Mouse (Mus musculus) MEL (cell line): ENCODE data around the gene Irf1.

Experiments
- CHD2 ChIP-seq: IDR thresholded peaks from 2 replicates; pipeline ENCODE4 v1.6.1; 2011; ENCODE audit warnings: low read length, improper control_type of control experiment
- CTCF ChIP-seq, 3 experiments: IDR thresholded peaks in 2 of 3; conservative IDR thresholded peaks in 1 of 3; 2 replicates each; pipeline ENCODE4 v1.5.1; 2011 to 2012; ENCODE audit warnings: low read length in 3 of 3, low read depth in 2 of 3, mild to moderate bottlenecking in 2 of 3, improper control_type of control experiment in 1 of 3, inconsistent platforms in 1 of 3, mixed read lengths in 1 of 3, moderate library complexity in 1 of 3; ENCODE audit not compliant: control insufficient read depth in 1 of 3, insufficient read depth in 1 of 3, poor library complexity in 1 of 3, severe bottlenecking in 1 of 3
- EP300 ChIP-seq, 2 experiments: IDR thresholded peaks; 2 replicates each; pipeline ENCODE4 v1.6.1; 2011; ENCODE audit warnings: improper control_type of control experiment in 2 of 2, low read length in 2 of 2, low read depth in 1 of 2, mild to moderate bottlenecking in 1 of 2
- ETS1 ChIP-seq: IDR thresholded peaks from 2 replicates; pipeline ENCODE4 v1.6.1; 2012; ENCODE audit warnings: low read depth, mild to moderate bottlenecking, inconsistent platforms, low read length, improper control_type of control experiment, moderate library complexity
- MAFK ChIP-seq: IDR thresholded peaks from 2 replicates; pipeline ENCODE4 v1.6.1; 2011; ENCODE audit warnings: low read depth, mild to moderate bottlenecking, low read length, improper control_type of control experiment, borderline replicate concordance
- MEF2A ChIP-seq: IDR thresholded peaks from 2 replicates; pipeline ENCODE4 v1.6.1; 2014; ENCODE audit warnings: low read depth, mild to moderate bottlenecking, inconsistent platforms, low read length, improper control_type of control experiment; ENCODE audit not compliant: poor library complexity, insufficient replicate concordance, severe bottlenecking; ENCODE audit errors: extremely low read depth
- RAD21 ChIP-seq: IDR thresholded peaks from 2 replicates; pipeline ENCODE4 v1.6.1; 2011; ENCODE audit warnings: mild to moderate bottlenecking, low read depth, low read length, improper control_type of control experiment
- USF2 ChIP-seq, 2 experiments: IDR thresholded peaks; 2 replicates each; pipeline ENCODE4 v1.6.1; 2011 to 2012; ENCODE audit warnings: improper control_type of control experiment in 2 of 2, low read length in 2 of 2, borderline replicate concordance in 1 of 2, inconsistent platforms in 1 of 2, low read depth in 1 of 2, mild to moderate bottlenecking in 1 of 2; ENCODE audit not compliant: insufficient read depth in 1 of 2

- no peak for TF ChIP-seq MAFK
- no peak for TF ChIP-seq RAD21
- TF ChIP-seq CTCF (IDR thresholded peaks at IDR 0.05 in 2 of 3, conservative IDR thresholded peaks at IDR 0.05 in 1 of 3; ENCODE audit: control insufficient read depth in 1 of 3, insufficient read depth in 1 of 3, low read depth in 2 of 3, low read length in 3 of 3, poor library complexity in 1 of 3, severe bottlenecking in 1 of 3): no peak
- TF ChIP-seq MEF2A: no peak
- TF ChIP-seq ETS1: no peak
- no peak for TF ChIP-seq CHD2
- no peak for TF ChIP-seq USF2 (IDR thresholded peaks at IDR 0.05; ENCODE audit: borderline replicate concordance in 1 of 2, insufficient read depth in 1 of 2, low read depth in 1 of 2, low read length in 2 of 2)
- TF ChIP-seq EP300 (IDR thresholded peaks at IDR 0.05; ENCODE audit: low read depth in 1 of 2, low read length in 2 of 2): no peak
These were observed 24.2 kb downstream of the Irf1 start for GRCm38 (mm10) chr11:53794015-53794414.
